Mouse (Mus musculus) right cerebral cortex, postnatal 4 days (tissue): ENCODE data around the gene Olfr430.
"Not testable (repeated sequence)": the region's sequence is repeated elsewhere in the genome, so short reads cannot be mapped to it uniquely, and the experiment has no call there.

Experiments used
- DNase-seq: peaks from one replicate; pipeline ENCODE4 v3.0.0-alpha.2; 2022

The Olfr430 gene

DNA sequence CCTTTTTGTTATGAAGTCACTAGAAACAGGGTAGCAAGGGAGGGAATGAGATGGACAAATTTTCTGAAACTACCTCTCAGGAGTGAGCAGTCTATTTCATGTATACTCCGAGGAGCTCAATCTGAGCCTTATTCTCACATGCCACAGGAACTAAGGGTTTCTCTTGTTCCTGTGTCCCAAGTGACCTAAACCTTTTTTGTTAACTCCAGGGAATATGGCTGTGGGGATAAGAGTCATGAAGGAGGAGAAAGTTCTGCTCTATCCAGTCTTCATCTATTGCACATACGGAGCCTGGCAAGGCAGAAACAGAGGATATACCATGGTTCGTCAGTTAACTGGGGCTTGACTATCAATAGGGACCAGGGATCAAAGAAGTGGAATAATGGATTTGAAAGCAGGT lies at the start of gene Olfr430:
TSS of gene Olfr430 (plus strand) at position 301 of the 400 bp plus-strand sequence.
- DNase-seq, result no peak

DNA sequence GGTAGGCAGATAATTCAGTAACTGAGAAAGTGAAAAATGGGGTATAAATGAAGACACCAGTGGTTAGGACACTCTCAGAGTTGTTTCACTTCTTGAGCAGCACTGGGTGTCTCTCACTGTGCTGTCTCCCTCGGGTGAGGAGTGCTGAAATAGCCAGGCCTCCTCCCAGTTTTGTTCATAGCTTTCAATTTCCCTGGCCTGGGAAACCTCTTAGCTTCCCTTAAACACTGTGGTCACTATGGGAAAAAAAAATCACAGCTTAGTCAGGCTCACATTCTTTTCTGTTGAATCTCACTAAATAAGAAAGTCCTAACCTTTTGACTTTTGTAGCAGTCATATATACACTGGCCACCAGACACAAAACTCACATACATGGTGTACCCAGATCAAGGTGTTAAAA lies 34.7 kb upstream of the Olfr430 start, which contains the start of gene Ifi205:
TSS of gene Ifi205 (minus strand) at position 113 of the 400 bp plus-strand sequence.
- no peak for DNase-seq

DNA sequence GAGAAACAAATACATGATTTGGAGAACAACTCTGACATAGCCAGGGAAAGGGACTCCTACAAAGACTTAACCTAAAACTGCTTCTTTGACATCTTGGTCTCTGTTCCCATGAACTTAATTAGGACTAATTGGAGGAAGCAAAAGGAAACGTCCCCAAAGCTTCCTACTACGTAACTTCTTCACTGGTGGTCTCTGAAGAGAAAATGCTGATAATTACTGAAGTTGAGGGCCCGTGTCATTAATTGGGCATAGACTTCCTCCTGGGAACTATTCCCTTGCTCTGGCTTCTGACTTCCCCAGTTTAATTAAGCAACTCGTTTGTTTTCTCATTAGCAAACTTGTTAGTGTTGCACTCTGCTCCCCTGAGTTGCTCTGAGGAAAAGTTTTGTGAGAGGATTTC lies 30.6 kb upstream of the Olfr430 start:
- no peak for DNase-seq

DNA sequence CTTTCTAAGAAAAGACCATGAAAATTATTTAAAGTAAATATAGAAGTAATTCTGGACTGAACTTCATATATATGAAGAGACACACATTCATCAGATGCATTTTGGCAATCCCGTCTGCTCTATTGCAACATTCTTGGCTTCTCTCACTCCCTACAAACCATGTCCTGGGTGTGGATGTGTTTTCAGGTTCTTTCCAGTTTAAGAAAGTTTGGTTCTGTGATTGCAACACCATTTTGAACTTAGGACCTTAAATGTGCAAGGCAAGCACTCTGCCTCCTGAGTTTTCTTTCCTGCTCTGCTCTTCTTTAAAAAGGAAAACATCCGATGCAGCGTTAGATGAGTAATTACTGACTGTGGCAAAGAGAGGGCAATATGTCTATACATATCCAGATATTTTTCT lies 27.9 kb upstream of the Olfr430 start:
- DNase-seq, result no peak

DNA sequence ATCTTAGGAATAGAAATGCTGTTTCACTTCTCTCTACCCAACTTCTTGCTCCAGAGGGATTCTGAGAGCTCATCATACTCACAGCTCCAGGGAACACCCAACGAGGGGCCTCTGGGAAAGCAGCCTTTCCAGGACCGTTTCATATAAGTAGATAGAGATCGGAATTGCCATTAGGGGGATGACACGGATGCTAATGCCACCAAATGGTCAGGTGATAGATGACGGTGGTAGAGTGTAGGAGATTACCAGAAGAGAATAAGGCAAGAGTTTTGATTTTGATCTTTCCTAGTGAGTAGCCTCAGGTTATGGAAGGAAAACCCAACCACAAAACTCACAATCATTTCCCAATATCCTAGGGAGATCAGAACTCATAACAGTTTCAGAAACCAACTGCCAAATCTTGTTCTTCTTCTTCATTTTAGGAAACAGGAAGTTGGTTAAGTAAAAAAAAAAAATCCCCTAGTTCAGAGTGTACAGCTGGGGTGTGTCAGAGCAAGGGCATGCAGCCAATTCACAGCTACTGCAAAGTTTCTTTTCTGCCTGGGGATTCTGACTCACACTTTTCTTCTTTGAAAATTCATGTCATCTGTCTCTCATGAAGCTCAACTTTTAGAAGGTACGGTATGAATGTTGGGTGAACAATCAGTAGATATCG lies 25.8 kb upstream of the Olfr430 start, which contains the start of gene Olfr433:
TSS of gene Olfr433 (plus strand) at position 183 of the 655 bp plus-strand sequence.
- DNase-seq, result no peak

DNA sequence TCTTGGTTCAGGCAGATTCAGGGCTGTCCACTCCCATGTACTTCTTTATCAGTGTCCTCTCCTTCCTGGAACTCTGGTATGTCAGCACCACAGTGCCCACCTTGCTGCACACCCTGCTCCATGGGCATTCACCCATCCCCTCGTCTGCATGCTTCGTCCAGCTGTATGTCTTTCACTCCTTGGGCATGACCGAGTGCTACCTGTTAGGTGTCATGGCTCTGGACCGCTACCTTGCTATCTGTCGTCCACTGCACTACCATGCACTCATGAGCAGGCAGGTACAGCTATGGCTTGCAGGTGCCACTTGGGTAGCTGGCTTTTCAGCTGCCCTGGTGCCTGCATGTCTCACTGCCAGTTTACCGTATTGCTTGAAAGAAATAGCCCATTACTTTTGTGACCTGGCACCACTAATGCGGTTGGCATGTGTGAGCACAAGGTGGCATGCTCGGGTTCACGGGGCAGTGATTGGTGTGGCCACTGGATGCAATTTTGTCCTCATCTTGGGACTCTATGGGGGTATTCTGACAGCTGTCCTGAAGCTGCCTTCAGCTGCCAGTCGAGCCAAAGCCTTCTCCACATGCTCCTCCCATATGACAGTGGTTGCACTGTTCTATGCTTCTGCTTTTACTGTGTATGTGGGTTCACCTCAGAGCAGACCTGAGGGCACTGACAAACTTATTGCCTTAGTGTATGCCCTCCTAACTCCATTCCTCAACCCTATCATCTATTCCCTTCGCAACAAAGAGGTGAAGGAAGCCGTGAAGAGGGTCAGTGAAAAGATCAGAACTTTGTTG lies 24.1 kb upstream of the Olfr430 start:
- not testable (repeated sequence) for DNase-seq

DNA sequence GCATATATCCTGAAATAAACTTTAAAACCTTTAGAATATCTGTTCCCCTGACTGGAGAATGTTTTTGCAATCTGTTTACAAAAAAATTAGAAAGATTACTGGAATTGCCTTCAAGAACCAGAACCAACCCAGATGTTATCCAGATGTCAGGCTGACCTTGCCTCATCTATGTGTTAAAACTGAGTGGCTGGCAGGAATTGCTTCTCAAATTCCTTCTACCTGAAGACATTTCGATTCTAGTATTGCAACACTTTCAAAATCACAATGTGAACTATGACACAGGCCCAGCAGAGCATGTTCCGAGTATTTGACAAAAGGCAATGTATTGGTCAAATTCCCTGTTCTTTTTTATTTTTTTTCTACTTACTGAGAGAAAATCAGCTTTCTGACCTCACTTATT lies 22.0 kb upstream of the Olfr430 start:
- no peak for DNase-seq

DNA sequence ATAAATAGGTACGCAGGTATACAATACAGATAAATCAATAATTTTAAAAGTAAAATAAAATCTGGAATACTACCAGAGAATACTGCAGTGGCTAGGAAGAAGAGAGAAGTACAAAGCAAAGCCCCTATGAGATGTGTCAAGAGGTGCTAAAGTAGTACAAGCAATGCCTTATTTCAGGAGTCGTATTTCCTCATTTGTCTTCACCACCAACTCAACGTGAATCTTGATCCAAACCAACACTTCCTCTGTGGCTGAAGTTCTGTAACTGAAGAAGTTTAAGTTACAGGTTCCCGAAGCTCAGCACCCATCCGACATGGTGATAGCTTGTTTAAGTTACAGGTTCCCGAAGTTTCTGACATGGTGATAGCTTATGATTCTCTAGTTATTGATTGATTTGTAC lies 18.2 kb upstream of the Olfr430 start:
- not testable (repeated sequence) for DNase-seq

DNA sequence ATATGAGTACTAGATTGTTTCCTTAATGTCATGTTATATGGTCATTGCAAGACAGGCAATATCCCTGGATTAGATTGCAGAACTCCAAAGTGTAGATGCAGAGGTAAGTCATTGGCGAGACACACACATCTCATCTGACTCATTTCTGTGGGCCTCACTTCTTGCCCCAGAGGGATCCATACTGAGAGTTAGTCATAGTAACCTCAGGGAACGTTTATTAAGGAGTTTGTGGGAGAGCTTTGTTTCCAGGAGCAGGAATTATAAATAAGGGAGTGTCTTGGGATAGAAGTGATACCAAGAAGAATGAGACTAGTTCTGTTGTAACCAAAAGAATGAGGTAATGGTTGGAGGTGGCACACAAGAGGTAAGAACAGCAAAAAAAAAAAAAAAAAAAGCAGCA lies 17.5 kb upstream of the Olfr430 start, which contains the start of gene Olfr432:
TSS of gene Olfr432 (plus strand) at position 313 of the 400 bp plus-strand sequence.
- no peak for DNase-seq

DNA sequence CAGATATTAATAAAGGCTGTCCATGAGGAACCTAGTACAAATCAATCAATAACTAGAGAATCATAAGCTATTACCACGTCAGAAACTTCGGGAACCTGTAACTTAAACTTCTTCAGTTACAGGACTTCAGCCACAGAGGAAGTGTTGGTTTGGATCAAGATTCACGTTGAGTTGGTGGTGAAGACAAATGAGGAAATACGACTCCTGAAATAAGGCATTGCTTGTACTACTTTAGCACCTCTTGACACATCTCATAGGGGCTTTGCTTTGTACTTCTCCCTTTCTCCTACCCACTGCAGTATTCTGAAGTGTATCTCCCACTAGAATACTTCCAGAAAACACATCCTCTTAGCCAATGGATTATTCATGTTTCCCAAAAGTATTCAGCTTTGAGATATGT lies 17.0 kb upstream of the Olfr430 start:
- not testable (repeated sequence) for DNase-seq

DNA sequence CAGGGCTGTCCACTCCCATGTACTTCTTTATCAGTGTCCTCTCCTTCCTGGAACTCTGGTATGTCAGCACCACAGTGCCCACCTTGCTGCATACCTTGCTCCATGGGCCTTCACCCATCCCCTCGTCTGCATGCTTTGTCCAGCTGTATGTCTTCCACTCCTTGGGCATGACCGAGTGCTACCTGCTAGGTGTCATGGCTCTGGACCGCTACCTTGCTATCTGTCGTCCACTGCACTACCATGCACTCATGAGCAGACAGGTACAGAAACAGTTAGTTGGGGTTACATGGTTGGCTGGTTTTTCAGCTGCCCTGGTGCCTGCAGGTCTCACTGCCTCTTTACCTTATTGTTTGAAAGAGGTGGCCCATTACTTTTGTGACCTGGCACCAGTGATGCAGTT lies 15.9 kb upstream of the Olfr430 start:
- DNase-seq, result no peak

DNA sequence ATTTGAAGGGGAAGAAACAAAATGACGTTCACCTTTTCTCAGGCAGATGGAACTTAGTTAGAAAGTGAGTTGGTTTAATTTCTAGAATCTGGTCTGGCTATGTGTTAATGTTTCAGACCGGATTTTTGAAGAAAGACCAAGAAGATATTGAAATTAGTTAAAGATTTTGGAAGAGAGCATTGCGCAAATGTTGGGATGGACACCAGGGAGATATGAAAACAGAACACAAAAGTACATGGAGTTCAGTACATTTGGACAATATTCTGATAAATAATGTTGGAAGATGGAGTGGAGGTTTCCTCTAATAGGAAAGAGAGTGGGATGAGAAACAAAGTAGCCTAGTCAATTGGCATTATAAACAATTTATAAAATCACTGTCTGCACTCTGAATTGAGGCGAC lies 14.9 kb upstream of the Olfr430 start:
- no peak for DNase-seq

DNA sequence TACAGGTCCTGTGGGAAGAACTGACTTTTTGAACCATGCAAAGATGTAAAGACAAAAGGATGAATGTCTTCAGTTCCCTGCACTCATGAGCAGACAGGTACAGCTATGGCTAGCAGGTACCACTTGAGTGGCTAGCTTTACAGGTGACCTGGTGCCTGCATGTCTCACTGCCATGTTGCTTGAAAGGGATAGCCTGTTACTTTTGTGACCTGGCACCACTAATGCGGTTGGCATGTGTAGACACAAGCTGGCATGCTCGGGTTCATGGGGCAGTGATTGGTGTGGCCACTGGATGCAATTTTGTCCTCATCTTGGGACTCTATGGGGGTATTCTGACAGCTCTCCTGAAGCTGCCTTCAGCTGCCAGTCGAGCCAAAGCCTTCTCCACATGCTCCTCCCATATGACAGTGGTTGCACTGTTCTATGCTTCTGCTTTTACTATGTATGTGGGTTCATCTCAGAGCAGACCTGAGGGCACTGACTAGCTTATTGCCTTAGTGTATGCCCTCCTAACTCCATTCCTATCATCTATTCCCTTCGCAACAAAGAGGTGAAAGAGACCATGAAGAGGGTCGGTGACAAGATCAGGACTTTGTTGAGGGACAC lies 14.4 kb upstream of the Olfr430 start:
- DNase-seq, result no peak

DNA sequence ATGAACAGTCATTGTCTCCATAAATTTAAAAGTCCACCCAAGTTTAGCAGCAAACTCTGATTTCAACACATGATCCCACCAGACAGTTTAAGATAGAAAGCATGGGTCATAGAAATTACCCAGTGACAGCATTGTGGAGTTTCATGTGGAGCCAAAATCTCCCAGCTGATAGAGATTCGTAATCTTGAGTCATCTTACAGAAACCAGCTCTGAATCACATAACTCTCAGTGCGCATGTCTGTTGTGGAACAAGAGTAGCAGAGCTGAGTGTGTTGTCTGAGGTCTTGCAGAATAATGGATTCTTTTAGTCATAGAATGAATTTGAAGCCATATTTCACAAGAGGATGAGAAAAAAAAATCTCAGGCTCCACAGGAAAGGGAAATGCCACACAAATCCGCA lies 13.4 kb upstream of the Olfr430 start:
- DNase-seq, result no peak

DNA sequence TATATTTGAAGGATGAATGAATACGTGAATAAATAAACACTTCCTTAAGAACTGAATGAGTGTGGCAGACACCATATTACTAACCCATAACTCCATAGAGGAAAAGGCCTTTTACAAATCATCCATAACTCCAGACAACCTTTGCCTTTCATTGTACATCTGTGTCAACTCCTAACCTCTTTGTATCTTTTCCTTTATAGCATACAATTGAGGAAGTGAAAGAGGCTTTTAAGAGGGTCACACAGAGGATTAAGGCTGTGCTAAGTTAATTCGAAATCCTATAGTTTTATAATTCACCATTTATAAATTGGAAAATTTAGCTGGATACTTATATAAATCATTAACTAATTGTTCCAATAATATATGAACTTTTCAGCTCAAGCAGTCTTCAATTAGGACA lies 11.2 kb upstream of the Olfr430 start:
- no peak for DNase-seq

DNA sequence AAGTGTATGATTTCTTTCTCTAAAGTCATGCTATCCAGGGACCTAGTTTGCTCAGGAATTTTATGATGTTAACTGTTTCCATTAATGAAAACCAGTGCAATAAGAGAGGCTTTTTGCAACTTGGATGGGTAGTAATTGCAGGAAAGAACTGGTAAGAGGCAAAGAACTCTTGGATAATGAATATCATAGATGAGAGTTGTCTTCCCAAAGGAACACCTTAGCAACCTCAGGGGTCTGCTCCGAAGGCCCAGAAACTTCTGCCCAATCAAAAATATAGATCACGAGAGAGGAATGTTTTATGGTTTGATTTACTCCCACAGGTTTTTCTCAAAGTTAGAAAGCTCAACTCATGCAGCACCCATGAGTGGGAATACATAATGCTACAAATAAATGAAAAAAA lies 17.6 kb downstream of the Olfr430 start, which contains the start of gene Olfr429:
TSS of gene Olfr429 (plus strand) at position 301 of the 400 bp plus-strand sequence.
- DNase-seq, result no peak

DNA sequence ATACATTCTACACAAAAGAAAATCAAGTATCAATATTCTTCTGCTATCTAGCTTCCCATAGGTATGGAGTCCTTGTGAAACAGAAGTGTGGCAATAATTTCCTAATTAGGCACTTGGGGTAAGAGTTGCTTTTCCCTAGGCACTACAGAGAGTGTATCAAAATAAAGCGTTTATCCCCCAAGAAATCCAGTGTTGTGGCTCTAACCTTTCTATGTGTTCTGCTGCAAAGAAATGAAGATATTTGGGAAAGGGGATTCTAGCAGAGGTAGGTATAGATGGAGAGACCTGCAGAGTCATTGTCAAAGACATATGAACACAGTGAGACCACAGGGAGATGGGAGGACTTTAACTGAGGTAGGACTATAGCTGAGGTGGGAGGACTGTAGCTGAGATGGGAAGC lies 30.2 kb downstream of the Olfr430 start, which contains the start of gene Olfr427:
TSS of gene Olfr427 (plus strand) at position 301 of the 400 bp plus-strand sequence.
- no peak for DNase-seq

DNA sequence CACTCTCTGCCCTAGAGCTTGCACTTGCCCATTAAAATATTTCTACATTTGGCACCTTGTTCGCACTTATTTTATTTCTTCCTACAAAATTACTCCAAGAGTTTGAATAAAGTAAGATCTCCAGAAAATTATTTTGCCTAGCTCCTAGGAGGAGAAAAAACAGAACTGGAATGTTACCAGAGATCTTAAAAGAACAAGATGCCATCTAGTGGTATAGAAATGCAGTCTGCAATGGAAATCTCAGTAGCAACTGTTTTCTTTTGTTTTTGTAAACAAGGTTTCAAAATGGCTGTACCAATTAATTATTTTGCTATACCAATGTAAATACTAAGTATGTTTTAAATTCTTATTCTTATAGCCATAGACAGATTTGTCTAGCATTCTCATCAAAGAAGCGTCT lies 37.3 kb downstream of the Olfr430 start:
- DNase-seq, result no peak

DNA sequence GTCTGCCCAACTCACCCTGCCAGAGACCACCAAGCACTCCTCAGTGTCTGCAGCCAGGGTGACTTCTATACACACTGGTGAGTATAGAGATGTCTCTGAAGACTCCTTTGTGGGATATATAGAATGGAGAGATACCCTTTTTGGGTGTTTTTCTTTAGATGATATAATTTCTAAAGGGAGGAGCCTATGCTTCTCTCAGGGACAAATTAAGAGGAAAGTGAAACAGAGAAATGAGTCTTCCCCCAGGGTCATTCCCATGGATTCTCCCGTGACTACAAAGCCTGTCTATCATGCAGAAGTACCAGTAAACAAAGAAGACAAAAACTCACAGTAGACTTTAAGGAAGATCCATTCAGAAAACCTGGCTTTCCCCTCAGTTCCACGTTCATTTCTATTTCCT lies 54.7 kb downstream of the Olfr430 start, which contains the start of gene Olfr231:
TSS of gene Olfr231 (minus strand) at position 101 of the 400 bp plus-strand sequence.
- DNase-seq, result no peak
